Mouse (Mus musculus): Measurements from ENCODE around the gene Ulk2. TPM values are rescaled to one million over a fixed set of nuclear protein-coding genes. Genes with fewer than 3 reads are reported as not detected.

Gene Ulk2
- polyA plus RNA-seq, 1 experiment: 45.4 TPM

DNA sequence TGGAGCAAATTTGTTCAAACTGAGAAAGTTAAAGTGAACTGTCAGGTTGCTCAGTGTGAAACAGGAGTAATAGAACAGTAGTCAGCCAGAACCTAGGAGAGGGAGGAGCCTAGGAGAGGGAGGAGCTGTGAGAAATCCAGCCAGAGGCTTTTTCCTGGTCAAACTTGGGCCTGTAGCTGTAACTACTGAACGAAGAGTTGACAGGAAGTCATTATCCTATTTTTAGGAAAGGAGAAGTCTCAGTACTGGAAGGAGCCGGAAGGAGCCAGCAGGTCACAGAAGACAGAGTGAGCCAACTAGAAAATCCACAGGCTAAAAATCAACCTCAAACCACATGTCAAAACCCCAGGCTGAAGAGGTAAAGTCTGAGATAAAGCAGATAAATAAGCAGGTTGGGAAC, 126.8 kb downstream of the Ulk2 start:
- no peaks in the 10 kb centered on the region for H3K4me1 ChIP-seq (ENCODE audit: control insufficient read depth, insufficient read depth, low read length)
- 33% methylated on average over 2 of the region's 2 CpGs for WGBS
- DNase-seq: no peak
- TF ChIP-seq POLR2A (IDR thresholded peaks at IDR 0.05; ENCODE audit: borderline replicate concordance, insufficient read depth, low read length): no peak
- TF ChIP-seq CTCF (IDR thresholded peaks at IDR 0.05; ENCODE audit: borderline replicate concordance, insufficient read depth, low read depth, low read length): no peak
- H3K27ac ChIP-seq (ENCODE audit: insufficient read depth, low read length): no peak overlapping the region
- H3K27me3 ChIP-seq (ENCODE audit: control insufficient read depth, insufficient read depth, low read length): no peaks in the 10 kb centered on the region
- H3K4me3 ChIP-seq (replicated peaks; ENCODE audit: insufficient read depth, low read depth, low read length): no peak overlapping the region

Other genes with a start within 250 kb of the Ulk2 start
- 4.9 and 5.4 TPM in 2 replicates for gene Grap, start 201.8 kb downstream of the Ulk2 start, polyA plus RNA-seq (2012; rRNA removed)
- gene Fam83g, start 171.0 kb downstream of the Ulk2 start, polyA plus RNA-seq (2012; rRNA removed): 0.08 and 0.11 TPM in 2 replicates
- 0.05 and 0.07 TPM in 2 replicates for gene Slc5a10, start 134.2 kb downstream of the Ulk2 start, polyA plus RNA-seq (2012; rRNA removed)
- gene Prpsap2, start 93.0 kb downstream of the Ulk2 start, polyA plus RNA-seq (2012; rRNA removed): 41.1 and 47.1 TPM in 2 replicates
- 17.1 and 18.1 TPM in 2 replicates for gene Akap10, start 75.2 kb upstream of the Ulk2 start, polyA plus RNA-seq (2012; rRNA removed)
- 79.7 and 80.4 TPM in 2 replicates for gene Specc1, start 101.7 kb upstream of the Ulk2 start, polyA plus RNA-seq (2012; rRNA removed)

All from cerebellum, adult 2 months (tissue).